Mouse (Mus musculus): Measurements from ENCODE around the gene Sipa1. TPM values are rescaled to one million over a fixed set of nuclear protein-coding genes. Genes with fewer than 3 reads are reported as not detected.

Gene Sipa1
- 100 to 1,000 TPM; 121 to 239 TPM for polyA plus RNA-seq (2017; shearing (Covaris generic))

DNA sequence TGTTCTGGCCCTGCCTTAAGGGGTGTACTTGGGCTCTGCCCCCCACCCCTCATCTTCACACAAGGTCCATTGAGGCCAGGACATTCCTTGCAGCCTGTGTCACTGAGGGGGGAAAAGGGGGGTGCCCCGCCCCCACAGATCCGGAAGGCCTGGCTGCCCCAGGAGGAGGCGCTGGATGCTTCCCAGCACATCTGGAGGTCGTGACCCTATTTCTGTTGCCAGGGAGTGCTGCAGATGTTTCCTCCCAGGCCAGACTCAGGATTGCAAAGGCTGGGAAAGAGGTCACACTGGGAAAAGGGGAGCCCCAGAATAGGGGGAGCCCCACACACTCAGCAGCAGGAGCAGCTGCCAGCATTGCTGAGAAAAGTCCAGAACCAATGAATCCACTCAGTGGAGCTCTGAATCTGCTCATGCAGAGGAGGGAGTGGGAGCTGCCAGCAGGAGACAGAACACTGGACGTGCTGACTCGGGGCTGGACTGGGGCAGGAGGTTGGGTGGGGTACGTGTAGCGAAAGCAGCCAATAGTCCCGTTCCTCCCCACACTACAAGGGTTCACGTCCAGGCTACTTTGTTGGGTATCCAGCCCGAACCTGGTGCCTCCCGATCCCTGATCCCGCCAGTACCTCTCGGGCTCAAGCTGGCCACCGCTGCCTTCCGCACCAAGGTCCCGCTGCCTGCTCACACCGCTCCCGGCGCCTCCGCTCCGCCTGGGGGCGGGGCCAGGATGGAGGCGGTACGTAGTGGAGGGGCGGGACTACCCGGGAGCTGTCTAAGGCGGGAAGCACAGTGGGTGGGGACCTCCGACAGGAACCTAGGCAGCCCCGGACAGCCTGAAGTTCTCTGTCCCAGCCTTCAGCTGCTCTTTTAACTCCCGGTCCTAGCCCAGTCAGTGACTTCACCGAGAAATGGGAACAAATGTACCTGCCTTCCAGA is at the start of gene Sipa1:
Gene Sipa1, minus strand, starts transcription at position 727 of the 933 bp plus-strand sequence.

DNA sequence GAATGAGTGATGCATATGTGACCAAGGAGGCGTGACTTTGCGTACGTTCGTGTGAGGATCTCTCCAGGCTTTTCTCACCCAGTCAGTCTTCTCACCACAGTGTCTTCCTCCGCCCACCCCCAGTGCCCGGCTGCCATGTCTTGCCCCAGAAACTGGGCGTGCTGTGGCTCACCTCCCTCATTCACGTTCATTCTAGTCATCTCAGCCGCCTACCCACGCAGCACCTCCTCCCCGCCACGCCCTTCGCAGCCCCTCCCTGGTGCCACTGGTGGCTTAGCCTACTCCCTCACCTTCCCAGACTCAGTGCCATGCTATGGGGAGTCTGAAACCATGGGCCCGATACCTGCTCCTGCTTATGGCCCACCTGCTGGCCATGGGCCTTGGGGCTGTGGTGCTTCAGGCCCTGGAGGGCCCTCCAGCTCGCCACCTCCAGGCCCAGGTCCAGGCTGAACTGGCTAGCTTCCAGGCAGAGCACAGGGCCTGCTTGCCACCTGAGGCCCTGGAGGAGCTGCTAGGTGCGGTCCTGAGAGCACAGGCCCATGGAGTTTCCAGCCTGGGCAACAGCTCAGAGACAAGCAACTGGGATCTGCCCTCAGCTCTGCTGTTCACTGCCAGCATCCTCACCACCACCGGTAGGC is 40.8 kb upstream of the Sipa1 start, which contains the start of gene Kcnk7:
Gene Kcnk7, plus strand, starts transcription at position 205 of the 638 bp plus-strand sequence.

DNA sequence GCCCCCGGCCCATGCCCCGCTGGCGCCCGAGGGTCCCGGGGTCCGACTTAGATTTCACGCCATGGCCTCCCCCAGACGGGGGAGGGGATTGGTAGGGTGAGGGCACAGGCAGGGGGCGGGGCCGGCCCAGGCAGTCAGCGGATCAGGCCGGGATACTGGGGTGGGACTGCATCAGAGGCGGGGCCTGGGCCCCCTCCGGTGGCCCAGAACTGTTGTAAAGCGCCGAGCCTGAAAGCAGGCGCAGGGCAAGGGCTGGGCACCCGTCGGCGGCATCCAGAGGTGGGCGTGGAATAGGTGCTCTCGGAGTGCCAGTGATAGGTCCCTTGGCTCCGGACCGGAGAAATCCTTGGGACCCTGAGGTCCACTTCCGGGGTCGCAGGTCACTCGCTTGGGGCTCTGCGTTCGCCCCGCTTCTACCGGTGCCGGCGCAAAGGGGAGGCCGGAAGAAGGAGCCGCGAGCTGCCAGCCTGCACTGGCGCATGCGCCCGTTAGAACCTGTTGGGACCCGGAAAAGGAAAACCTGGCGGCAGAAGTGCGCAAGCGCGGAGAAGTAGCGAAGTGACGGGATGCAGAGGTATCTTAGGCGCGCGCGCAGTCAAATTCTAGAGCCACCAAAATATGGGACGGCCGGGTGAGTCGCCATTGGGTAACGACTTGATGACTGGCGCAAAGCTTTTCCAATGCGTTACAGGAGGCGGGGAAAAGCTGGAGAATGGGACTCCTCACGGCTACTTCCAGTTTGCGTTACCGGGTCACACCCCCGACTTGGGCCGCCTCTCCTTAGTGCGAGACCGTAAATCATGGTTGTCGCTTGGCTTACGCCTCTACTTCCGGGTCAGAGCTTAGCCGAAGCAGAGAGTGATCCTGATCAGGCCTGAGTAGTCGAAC is 24.9 kb upstream of the Sipa1 start, which contains the start of the genes Map3k11 and Pcnx3:
Gene Map3k11, plus strand, starts transcription at position 543 of the 888 bp plus-strand sequence.
Gene Pcnx3, minus strand, starts transcription at position 709 of the 888 bp plus-strand sequence.

DNA sequence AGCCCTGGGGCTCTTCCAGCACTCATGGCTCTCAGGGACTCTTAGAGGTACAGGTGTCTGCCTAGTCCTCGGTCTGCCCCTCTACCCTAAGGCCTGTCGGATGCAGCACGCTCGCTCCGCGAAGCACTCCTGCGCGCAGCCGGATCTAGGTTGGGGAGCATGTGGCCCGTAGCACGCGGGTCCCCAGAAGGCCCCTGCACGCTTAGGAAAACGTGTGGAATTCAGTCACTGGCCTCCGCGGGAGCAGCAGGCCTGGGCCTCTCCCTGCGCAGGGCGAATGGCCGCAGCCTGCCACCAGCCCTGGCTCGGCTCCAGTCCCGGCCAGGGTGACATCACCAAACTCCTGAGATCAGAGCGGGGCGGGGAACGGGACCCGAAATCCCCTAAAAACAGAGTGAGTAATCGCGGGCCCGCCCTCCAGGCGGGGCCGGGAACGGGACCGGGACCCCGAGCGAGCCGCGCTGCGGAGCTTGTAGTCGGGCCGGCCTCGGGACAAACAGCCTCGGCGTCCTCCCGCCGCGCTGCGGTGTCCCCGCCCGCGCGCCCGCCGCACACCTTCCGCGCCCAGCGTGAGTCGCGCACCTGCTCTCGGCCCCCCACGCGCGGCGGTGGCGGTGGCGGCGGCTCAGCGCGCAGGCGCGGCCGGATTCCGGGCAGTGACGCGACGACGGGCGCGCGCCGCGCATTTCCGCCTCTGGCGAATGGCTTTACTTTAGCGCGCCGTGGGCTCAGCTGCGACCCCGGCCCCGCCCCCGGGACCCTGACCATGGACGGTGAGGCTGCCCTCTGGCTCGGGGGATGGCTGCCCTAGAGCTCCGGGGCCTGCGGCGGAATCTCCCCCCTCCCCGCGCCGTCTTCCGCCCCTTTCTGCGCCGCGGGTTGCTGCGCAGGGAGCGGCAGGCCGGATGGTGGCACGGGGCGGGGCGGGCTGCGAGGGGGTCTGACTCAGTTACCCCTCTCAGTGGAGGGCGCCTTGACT is 26.1 kb downstream of the Sipa1 start, which contains the start of gene Rela:
Gene Rela, plus strand, starts transcription at position 415 of the 979 bp plus-strand sequence.

DNA sequence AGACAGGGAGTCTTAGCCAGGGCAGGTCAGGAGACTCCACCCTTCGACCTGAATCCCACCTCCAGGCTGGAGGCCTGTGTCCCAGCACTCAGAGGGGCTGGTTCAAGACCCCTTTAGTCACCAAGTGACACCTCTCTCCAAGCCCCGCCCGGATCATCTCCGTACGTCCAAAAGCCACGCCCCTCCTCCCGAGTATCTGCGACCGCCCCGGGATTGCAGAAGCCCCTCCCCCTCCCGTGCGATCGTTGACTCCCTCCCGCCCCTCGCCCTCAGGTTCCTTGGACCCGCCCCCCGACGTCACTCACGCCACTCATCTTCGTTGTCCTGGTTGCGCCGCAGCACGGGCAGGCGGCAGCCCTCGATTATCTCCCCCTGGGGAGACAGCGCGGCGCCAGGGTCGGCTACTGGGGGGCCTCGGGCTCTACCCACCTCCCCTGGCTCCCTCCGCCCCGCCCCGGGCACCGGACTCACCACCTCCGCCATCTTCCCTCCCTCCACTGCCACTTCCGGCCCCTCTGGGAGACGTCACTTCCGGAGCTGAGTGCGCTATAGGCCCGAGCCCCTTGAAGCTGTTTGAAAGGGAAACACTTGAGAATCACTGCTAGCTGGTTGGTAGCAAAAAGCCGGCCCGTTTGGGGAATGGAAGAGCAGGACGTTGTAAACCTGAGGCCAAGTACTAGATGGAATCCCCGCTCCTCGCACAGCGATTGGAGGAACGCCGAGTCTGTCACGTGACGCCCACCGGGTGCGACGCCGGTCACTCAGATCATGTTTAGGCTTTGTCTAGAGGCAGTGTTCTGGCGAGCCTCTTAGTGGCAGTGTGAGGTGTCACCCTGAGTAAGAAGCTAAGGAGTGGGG is 53.7 kb downstream of the Sipa1 start, which contains the start of gene Kat5:
Gene Kat5, minus strand, starts transcription at position 691 of the 858 bp plus-strand sequence.

DNA sequence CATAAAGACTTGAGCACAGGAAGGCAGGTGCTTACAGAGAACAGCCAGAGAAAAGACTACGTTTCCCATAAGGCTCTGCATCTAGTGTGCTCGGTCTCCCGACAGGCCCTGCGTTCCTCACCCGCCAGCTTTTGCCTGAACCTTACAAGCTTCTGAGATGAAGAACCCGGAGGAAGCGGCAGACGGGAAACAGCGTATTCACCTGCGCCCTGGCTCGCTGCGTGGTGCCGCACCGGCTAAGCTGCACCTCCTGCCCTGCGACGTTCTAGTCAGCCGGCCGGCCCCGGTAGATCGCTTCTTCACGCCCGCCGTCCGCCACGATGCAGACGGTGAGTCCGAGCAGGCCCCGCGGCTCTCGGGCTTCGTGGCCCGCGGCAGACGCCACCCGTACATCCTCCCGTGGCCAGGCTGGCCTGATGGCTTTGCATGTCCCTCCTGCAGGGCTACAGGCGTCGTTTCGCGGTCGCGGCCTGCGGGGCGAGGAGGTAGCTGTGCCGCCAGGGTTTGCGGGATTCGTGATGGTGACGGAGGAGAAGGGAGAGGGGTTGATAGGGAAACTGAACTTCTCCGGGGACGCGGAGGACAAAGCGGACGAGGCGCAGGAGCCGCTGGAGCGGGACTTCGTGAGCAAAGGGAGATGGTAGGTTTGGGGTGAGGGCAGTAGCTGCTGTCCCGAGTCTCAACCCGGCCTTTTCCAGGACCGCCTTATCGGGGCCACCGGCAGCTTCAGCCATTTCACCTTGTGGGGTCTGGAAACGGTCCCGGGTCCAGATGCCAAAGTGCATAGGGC is 61.6 kb downstream of the Sipa1 start, which contains the start of gene Rnaseh2c:
Gene Rnaseh2c, plus strand, starts transcription at position 122 of the 790 bp plus-strand sequence.

Other genes starting within 250 kb of the Sipa1 start
- 100 to 1,000 TPM; 175 to 253 TPM for gene Drap1, start 238.7 kb downstream of the Sipa1 start, polyA plus RNA-seq (2017; shearing (Covaris generic))
- gene AI837181, start 238.6 kb downstream of the Sipa1 start, polyA plus RNA-seq (2017; shearing (Covaris generic)), result 10 to 100 TPM; 35.9 to 38.9 TPM
- under 1 TPM in 1 of 2 experiments, not detected in 1; 0.10 TPM for gene Fosl1, start 216.2 kb downstream of the Sipa1 start, polyA plus RNA-seq (2017; shearing (Covaris generic))
- gene Ccdc85b, start 205.8 kb downstream of the Sipa1 start, polyA plus RNA-seq (2017; shearing (Covaris generic)), result 10 to 100 TPM; 10.6 to 11.9 TPM
- 100 to 1,000 TPM; 135 to 140 TPM for gene Fibp, start 203.1 kb downstream of the Sipa1 start, polyA plus RNA-seq (2017; shearing (Covaris generic))
- 100 to 1,000 TPM; 166 to 186 TPM for gene Ctsw, start 195.2 kb downstream of the Sipa1 start, polyA plus RNA-seq (2017; shearing (Covaris generic))
- gene Efemp2, start 189.8 kb downstream of the Sipa1 start, polyA plus RNA-seq (2017; shearing (Covaris generic)), result 1 to 10 TPM; 1.6 to 3.1 TPM
- gene Mus81, start 175.3 kb downstream of the Sipa1 start, polyA plus RNA-seq (2017; shearing (Covaris generic)), result 10 to 100 TPM; 56.5 to 60.6 TPM
- 1,000 to 10,000 TPM; 4,073 to 4,463 TPM for gene Cfl1, start 173.3 kb downstream of the Sipa1 start, polyA plus RNA-seq (2017; shearing (Covaris generic))
- under 1 TPM in 1 of 2 experiments, not detected in 1; 0.22 TPM for gene 1700020D05Rik, start 159.9 kb downstream of the Sipa1 start, polyA plus RNA-seq (2017; shearing (Covaris generic))
- 10 to 100 TPM; 10.7 to 22.0 TPM for gene Snx32, start 153.2 kb downstream of the Sipa1 start, polyA plus RNA-seq (2017; shearing (Covaris generic))
- under 1 TPM in 1 of 2 experiments, not detected in 1; 0.57 TPM for gene Ovol1, start 103.1 kb downstream of the Sipa1 start, polyA plus RNA-seq (2017; shearing (Covaris generic))
- 10 to 100 TPM; 11.7 to 22.5 TPM for gene Ap5b1, start 95.7 kb downstream of the Sipa1 start, polyA plus RNA-seq (2017; shearing (Covaris generic))
- 100 to 1,000 TPM; 104 to 115 TPM for gene Rnaseh2c, start 61.8 kb downstream of the Sipa1 start, polyA plus RNA-seq (2017; shearing (Covaris generic))
- gene Kat5, start 53.5 kb downstream of the Sipa1 start, polyA plus RNA-seq (2017; shearing (Covaris generic)), result 10 to 100 TPM; 37.2 to 37.4 TPM
- gene Rela, start 26.2 kb downstream of the Sipa1 start, polyA plus RNA-seq (2017; shearing (Covaris generic)), result 100 to 1,000 TPM; 137 to 140 TPM
- 10 to 100 TPM; 47.3 to 58.7 TPM for gene Map3k11, start 25.0 kb upstream of the Sipa1 start, polyA plus RNA-seq (2017; shearing (Covaris generic))
- 10 to 100 TPM; 27.6 to 46.4 TPM for gene Pcnx3, start 25.2 kb upstream of the Sipa1 start, polyA plus RNA-seq (2017; shearing (Covaris generic))
- gene Kcnk7, start 40.7 kb upstream of the Sipa1 start, polyA plus RNA-seq (2017; shearing (Covaris generic)), result 1 to 10 TPM; 2.7 to 4.0 TPM
- gene Ehbp1l1, start 62.6 kb upstream of the Sipa1 start, polyA plus RNA-seq (2017; shearing (Covaris generic)), result 10 to 100 TPM; 35.7 to 68.1 TPM
- gene Fam89b, start 65.9 kb upstream of the Sipa1 start, polyA plus RNA-seq (2017; shearing (Covaris generic)), result 100 to 1,000 TPM; 101 to 122 TPM
- under 1 TPM; 0.74 to 0.98 TPM for gene Ltbp3, start 77.2 kb upstream of the Sipa1 start, polyA plus RNA-seq (2017; shearing (Covaris generic))
- gene Scyl1, start 107.7 kb upstream of the Sipa1 start, polyA plus RNA-seq (2017; shearing (Covaris generic)), result 10 to 100 TPM; 45.0 to 60.9 TPM
- gene Frmd8, start 211.6 kb upstream of the Sipa1 start, polyA plus RNA-seq (2017; shearing (Covaris generic)), result 100 to 1,000 TPM; 201 to 224 TPM
- gene Slc25a45, start 214.1 kb upstream of the Sipa1 start, polyA plus RNA-seq (2017; shearing (Covaris generic)), result 10 to 100 TPM; 46.6 to 48.9 TPM
- gene Tigd3, start 230.4 kb upstream of the Sipa1 start, polyA plus RNA-seq (2017; shearing (Covaris generic)), result 1 to 10 TPM in 1 of 2 experiments, under 1 TPM in 1; 0.20 to 1.5 TPM
- gene Dpf2, start 249.3 kb upstream of the Sipa1 start, polyA plus RNA-seq (2017; shearing (Covaris generic)), result 100 to 1,000 TPM; 135 to 158 TPM